Mouse (Mus musculus): ENCODE measurements at regions not wholly inside any gene's neighbourhood (a gene's known extent, or its start where the extent isn't known, plus 50 kb on each side); places are given as distances from the start of the nearest gene placed in this dataset.
A peak's percentile ranks its signal among the peaks of the same experiment; 100 is the strongest.

- Histone ChIP-seq H3K4me1 (ENCODE audit: control insufficient read depth, insufficient read depth, low read length) (no peaks in the 10 kb centered on the region), H3K9ac (ENCODE audit: low read depth, low read length, severe bottlenecking) (no peak overlapping the region), H3K9me3 (ENCODE audit: control insufficient read depth, low read length) (no peaks in the 10 kb centered on the region), H3K27ac (replicated peaks; ENCODE audit: low read depth, low read length) (no peak overlapping the region), H3K27me3 (ENCODE audit: control insufficient read depth, insufficient read depth, low read length) (no peaks in the 10 kb centered on the region), H3K4me3 (replicated peaks; ENCODE audit: low read length) (no peak overlapping the region), H3K4me2 (replicated peaks; ENCODE audit: low read depth, low read length, severe bottlenecking) (no peak overlapping the region), H3K36me3 (ENCODE audit: control insufficient read depth, insufficient read depth, low read length) (no peaks in the 10 kb centered on the region)
- ATAC-seq (ENCODE audit: low FRiP score, low read depth): no peak
- no peak for TF ChIP-seq POLR2A (IDR thresholded peaks at IDR 0.05; ENCODE audit: borderline replicate concordance, extremely low read depth, insufficient read depth, insufficient read length)
- WGBS: 39% methylated on average over 5 of the region's 5 CpGs
- DNase-seq (ENCODE audit: low spot score): peak; percentile 40
Measured at GRCm38 (mm10) chr15:11664839-11665379, 242.2 kb downstream of the Npr3 start.

GRCm38 (mm10) chr15:11655168-11655567 is 251.9 kb downstream of the Npr3 start:
- H3K9ac ChIP-seq (ENCODE audit: low read depth, low read length, severe bottlenecking): no peak overlapping the region
- whole genome bisulfite sequencing: 96% methylated on average over 3 of the region's 3 CpGs
- no peaks in the 10 kb centered on the region for H3K36me3 ChIP-seq (ENCODE audit: control insufficient read depth, insufficient read depth, low read length)
- no peak overlapping the region for H3K27ac ChIP-seq (replicated peaks; ENCODE audit: low read depth, low read length)
- H3K4me1 ChIP-seq (ENCODE audit: control insufficient read depth, insufficient read depth, low read length): no peaks in the 10 kb centered on the region
- DNase-seq (ENCODE audit: low spot score) (no peak), ATAC-seq (ENCODE audit: low FRiP score, low read depth) (no peak)
- H3K27me3 ChIP-seq (ENCODE audit: control insufficient read depth, insufficient read depth, low read length): no peaks in the 10 kb centered on the region
- no peak overlapping the region for H3K4me2 ChIP-seq (replicated peaks; ENCODE audit: low read depth, low read length, severe bottlenecking)
- H3K4me3 ChIP-seq (replicated peaks; ENCODE audit: low read length): no peak overlapping the region
- TF ChIP-seq POLR2A (IDR thresholded peaks at IDR 0.05; ENCODE audit: borderline replicate concordance, extremely low read depth, insufficient read depth, insufficient read length): no peak
- no peaks in the 10 kb centered on the region for H3K9me3 ChIP-seq (ENCODE audit: control insufficient read depth, low read length)

GRCm38 (mm10) chr15:11646241-11646640 is 246.8 kb upstream of the Tars start:
- H3K27ac ChIP-seq (replicated peaks; ENCODE audit: low read depth, low read length): no peak overlapping the region
- DNase-seq (ENCODE audit: low spot score): no peak
- no peak for ATAC-seq (ENCODE audit: low FRiP score, low read depth)
- H3K4me2 ChIP-seq (replicated peaks; ENCODE audit: low read depth, low read length, severe bottlenecking): no peak overlapping the region
- H3K9me3 ChIP-seq (ENCODE audit: control insufficient read depth, low read length): no peaks in the 10 kb centered on the region
- no peak for TF ChIP-seq POLR2A (IDR thresholded peaks at IDR 0.05; ENCODE audit: borderline replicate concordance, extremely low read depth, insufficient read depth, insufficient read length)
- WGBS: 93% methylated on average over 6 of the region's 6 CpGs
- H3K9ac ChIP-seq (ENCODE audit: low read depth, low read length, severe bottlenecking): no peak overlapping the region
- no peaks in the 10 kb centered on the region for H3K36me3 ChIP-seq (ENCODE audit: control insufficient read depth, insufficient read depth, low read length)
- H3K4me3 ChIP-seq (replicated peaks; ENCODE audit: low read length): no peak overlapping the region
- no peaks in the 10 kb centered on the region for H3K4me1 ChIP-seq (ENCODE audit: control insufficient read depth, insufficient read depth, low read length)
- no peaks in the 10 kb centered on the region for H3K27me3 ChIP-seq (ENCODE audit: control insufficient read depth, insufficient read depth, low read length)

- Histone ChIP-seq H3K4me1 (ENCODE audit: control insufficient read depth, insufficient read depth, low read length) (no peaks in the 10 kb centered on the region), H3K36me3 (ENCODE audit: control insufficient read depth, insufficient read depth, low read length) (no peaks in the 10 kb centered on the region), H3K9me3 (ENCODE audit: control insufficient read depth, low read length) (no peaks in the 10 kb centered on the region), H3K27ac (replicated peaks; ENCODE audit: low read depth, low read length) (no peak overlapping the region), H3K4me3 (replicated peaks; ENCODE audit: low read length) (no peak overlapping the region), H3K9ac (ENCODE audit: low read depth, low read length, severe bottlenecking) (no peak overlapping the region), H3K27me3 (ENCODE audit: control insufficient read depth, insufficient read depth, low read length) (no peaks in the 10 kb centered on the region), H3K4me2 (replicated peaks; ENCODE audit: low read depth, low read length, severe bottlenecking) (no peak overlapping the region)
- ATAC-seq (ENCODE audit: low FRiP score, low read depth) (no peak), DNase-seq (ENCODE audit: low spot score) (no peak)
- 63% methylated on average over 7 of the region's 7 CpGs for WGBS
- TF ChIP-seq POLR2A (IDR thresholded peaks at IDR 0.05; ENCODE audit: borderline replicate concordance, extremely low read depth, insufficient read depth, insufficient read length): no peak
Measured at GRCm38 (mm10) chr15:11644779-11645178, 245.3 kb upstream of the Tars start.

- H3K9me3 ChIP-seq (ENCODE audit: control insufficient read depth, low read length): no peaks in the 10 kb centered on the region
- H3K4me2 ChIP-seq (replicated peaks; ENCODE audit: low read depth, low read length, severe bottlenecking): no peak overlapping the region
- H3K4me3 ChIP-seq (replicated peaks; ENCODE audit: low read length): no peak overlapping the region
- ATAC-seq (ENCODE audit: low FRiP score, low read depth) (no peak), DNase-seq (ENCODE audit: low spot score) (no peak)
- no peak for TF ChIP-seq POLR2A (IDR thresholded peaks at IDR 0.05; ENCODE audit: borderline replicate concordance, extremely low read depth, insufficient read depth, insufficient read length)
- no peak overlapping the region for H3K9ac ChIP-seq (ENCODE audit: low read depth, low read length, severe bottlenecking)
- H3K27me3 ChIP-seq (ENCODE audit: control insufficient read depth, insufficient read depth, low read length): no peaks in the 10 kb centered on the region
- no peak overlapping the region for H3K27ac ChIP-seq (replicated peaks; ENCODE audit: low read depth, low read length)
- 74% methylated on average over 2 of the region's 2 CpGs for WGBS
- no peaks in the 10 kb centered on the region for H3K4me1 ChIP-seq (ENCODE audit: control insufficient read depth, insufficient read depth, low read length)
- H3K36me3 ChIP-seq (ENCODE audit: control insufficient read depth, insufficient read depth, low read length): no peaks in the 10 kb centered on the region
Measured at GRCm38 (mm10) chr15:11630654-11631053, 231.2 kb upstream of the Tars start.

- no peak for TF ChIP-seq POLR2A (IDR thresholded peaks at IDR 0.05; ENCODE audit: borderline replicate concordance, extremely low read depth, insufficient read depth, insufficient read length)
- Histone ChIP-seq H3K4me2 (replicated peaks; ENCODE audit: low read depth, low read length, severe bottlenecking) (no peak overlapping the region), H3K36me3 (ENCODE audit: control insufficient read depth, insufficient read depth, low read length) (no peaks in the 10 kb centered on the region), H3K4me3 (replicated peaks; ENCODE audit: low read length) (no peak overlapping the region), H3K27me3 (ENCODE audit: control insufficient read depth, insufficient read depth, low read length) (no peaks in the 10 kb centered on the region), H3K27ac (replicated peaks; ENCODE audit: low read depth, low read length) (no peak overlapping the region), H3K4me1 (ENCODE audit: control insufficient read depth, insufficient read depth, low read length) (no peaks in the 10 kb centered on the region), H3K9ac (ENCODE audit: low read depth, low read length, severe bottlenecking) (no peak overlapping the region), H3K9me3 (ENCODE audit: control insufficient read depth, low read length) (no peaks in the 10 kb centered on the region)
- ATAC-seq (ENCODE audit: low FRiP score, low read depth) (no peak), DNase-seq (ENCODE audit: low spot score) (no peak)
- WGBS: 66% methylated on average over 9 of the region's 9 CpGs
Measured at GRCm38 (mm10) chr15:11626433-11626832, 227.0 kb upstream of the Tars start.
